In genomic region chr3:55710300-55710699, GRCm38 (mm10) we compare ENCODE assay signal across 24 mouse cellular contexts.
"Had no signal": no experiment of that assay in that cellular context is flagged by ENCODE, and none has a peak within 500 bp of the region (broad histone marks: within the 10 kb centered on the region; RNA-seq: fewer than 3 reads in every experiment).

No protein-coding gene starts in this region.

- H3K4me1 ChIP-seq: heart, embryonic 13.5 days; heart, embryonic 15.5 days; hindbrain, embryonic 10.5 days; hindbrain, embryonic 12.5 days; intestine, embryonic 15.5 days; limb, embryonic 13.5 days; liver, embryonic 12.5 days had no signal

- H3K4me3 ChIP-seq: heart, adult 2 months; heart, embryonic 13.5 days; heart, embryonic 15.5 days; hindbrain, embryonic 10.5 days; hindbrain, embryonic 12.5 days; intestine, embryonic 15.5 days; layer of hippocampus, adult 2 months; limb, embryonic 13.5 days; limb, embryonic 15.5 days; liver, embryonic 12.5 days had no signal

- H3K27ac ChIP-seq: heart, adult 2 months; heart, embryonic 13.5 days; heart, embryonic 15.5 days; hindbrain, embryonic 10.5 days; hindbrain, embryonic 12.5 days; hindbrain, embryonic 14.5 days; intestine, embryonic 15.5 days; layer of hippocampus, adult 2 months; limb, embryonic 13.5 days; limb, embryonic 15.5 days; liver, embryonic 12.5 days; liver, embryonic 14.5 days had no signal

- H3K27me3 ChIP-seq: heart, embryonic 13.5 days; heart, embryonic 15.5 days; hindbrain, embryonic 12.5 days; intestine, embryonic 15.5 days; limb, embryonic 13.5 days; limb, embryonic 15.5 days; liver, embryonic 12.5 days had no signal

- H3K9me3 ChIP-seq: heart, embryonic 13.5 days; heart, embryonic 15.5 days; hindbrain, embryonic 10.5 days; hindbrain, embryonic 12.5 days; intestine, embryonic 15.5 days; limb, embryonic 13.5 days; limb, embryonic 15.5 days; liver, embryonic 12.5 days had no signal

- H3K36me3 ChIP-seq: intestine, embryonic 15.5 days had no signal

- DNase-seq: gastrocnemius, postnatal 14 days; heart, adult 2 months; heart, postnatal 14 days; heart, postnatal 36 days; kidney, adult 18-20 months; kidney, adult 8-10 months; kidney, postnatal 10 days; kidney, postnatal 25 days; kidney, postnatal 4 days; lung, adult 18-20 months had no signal

- ATAC-seq: hindbrain, embryonic 16.5 days; inflammation-experienced regulatory T-cells, adult 6 months; intestine, embryonic 15.5 days; intestine, postnatal 0 days; liver, embryonic 12.5 days had no signal
